Mouse (Mus musculus): ENCODE measurements around the gene Rhog.

DNA sequence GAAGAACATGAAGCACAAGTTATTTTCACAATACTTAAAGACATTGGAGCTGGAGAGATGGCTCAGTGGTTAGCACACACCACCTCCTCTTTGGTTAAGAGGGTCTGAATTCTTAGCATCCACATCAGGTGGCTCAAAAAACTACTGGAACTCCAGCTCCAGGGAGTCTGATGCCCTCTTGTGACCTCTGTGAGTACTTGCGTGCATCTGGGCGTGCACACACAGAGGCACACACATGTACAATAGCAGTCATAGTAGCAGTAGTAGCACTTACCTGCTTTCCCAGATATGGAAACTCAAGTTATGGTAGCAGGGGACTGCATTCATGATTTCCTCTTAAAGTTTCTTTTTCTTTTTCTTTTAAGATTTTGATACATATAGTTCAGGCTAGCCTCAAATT, 7.2 kb upstream of the Rhog start:
- no peak for TF ChIP-seq POLR2A (IDR thresholded peaks at IDR 0.05; ENCODE audit: low read depth, low read length)
- TF ChIP-seq CTCF (IDR thresholded peaks at IDR 0.05; ENCODE audit: borderline replicate concordance, insufficient read depth, low read length) = no peak
